Mouse (Mus musculus): ENCODE measurements around the gene B4galt3.

Gene B4galt3

DNA sequence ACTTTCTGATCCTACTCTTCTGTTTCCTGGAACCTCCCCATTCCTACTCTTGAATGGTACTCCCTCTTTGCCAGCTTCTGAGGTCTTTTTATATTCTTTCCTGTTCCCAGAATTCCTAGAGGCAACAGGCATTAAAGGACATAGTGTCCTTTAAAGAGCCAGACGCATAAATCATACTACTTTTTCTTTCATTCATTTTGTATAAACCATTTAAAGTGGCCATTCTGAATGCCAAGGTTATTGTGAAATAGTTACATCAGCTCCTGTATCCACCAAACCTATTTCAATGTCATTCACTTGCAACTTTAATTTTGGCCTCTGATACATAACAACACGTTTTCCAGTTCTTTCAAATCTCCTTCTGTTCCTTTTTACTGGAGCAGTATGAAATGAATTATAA is 39.2 kb downstream of the B4galt3 start:
- in situ Hi-C loops (cut with MboI; ENCODE audit: low pct_unique_long_range_greater_than_20kb in 1 of 2, low sequenced_read_pairs in 2 of 2, unreplicated experiment in 1 of 2), result no loop called here

GRCm38 (mm10) chr1:171319748-171320147 is 49.6 kb downstream of the B4galt3 start:
- in situ Hi-C loops (cut with MboI; ENCODE audit: low pct_unique_long_range_greater_than_20kb in 1 of 2, low sequenced_read_pairs in 2 of 2, unreplicated experiment in 1 of 2), result no loop called here

GRCm38 (mm10) chr1:171320151-171320550 is 50.0 kb downstream of the B4galt3 start:
- in situ Hi-C loops (cut with MboI; ENCODE audit: low pct_unique_long_range_greater_than_20kb in 1 of 2, low sequenced_read_pairs in 2 of 2, unreplicated experiment in 1 of 2), result no loop called here

- in situ Hi-C loops (cut with MboI; ENCODE audit: low pct_unique_long_range_greater_than_20kb in 1 of 2, low sequenced_read_pairs in 2 of 2, unreplicated experiment in 1 of 2), result no loop called here
Observed at GRCm38 (mm10) chr1:171321415-171321814, 51.3 kb downstream of the B4galt3 start.

- in situ Hi-C loops (cut with MboI; ENCODE audit: low pct_unique_long_range_greater_than_20kb in 1 of 2, low sequenced_read_pairs in 2 of 2, unreplicated experiment in 1 of 2), result no loop called here
Observed at GRCm38 (mm10) chr1:171322012-171322411, 51.9 kb downstream of the B4galt3 start.

DNA sequence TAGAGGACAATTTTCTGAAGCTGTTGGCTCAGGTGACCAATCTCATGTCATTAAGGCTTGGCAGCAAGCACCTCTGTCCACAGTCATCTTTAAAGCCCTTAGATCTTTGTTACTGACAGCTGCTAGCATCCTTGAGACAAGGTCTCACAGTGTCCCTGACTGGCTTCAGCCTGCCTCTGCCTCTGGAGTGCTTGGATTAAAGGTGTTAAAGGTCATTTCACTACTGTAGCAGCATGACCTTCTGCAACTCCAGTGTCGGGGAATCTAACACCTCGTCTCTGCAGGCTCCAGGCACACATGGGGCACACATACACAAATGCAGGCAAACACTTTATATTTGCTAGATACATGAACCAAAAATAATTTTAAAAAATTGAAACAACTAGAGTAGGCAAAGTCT is 55.4 kb downstream of the B4galt3 start:
- in situ Hi-C loops (cut with MboI; ENCODE audit: low pct_unique_long_range_greater_than_20kb in 1 of 2, low sequenced_read_pairs in 2 of 2, unreplicated experiment in 1 of 2), result no loop called here
